Mouse (Mus musculus) lung, embryonic 14.5 days (tissue): Measurements from ENCODE around the gene Man1c1. TPM values are rescaled to one million over a fixed set of nuclear protein-coding genes. Genes with fewer than 3 reads are reported as not detected.

Experiments used
- ATAC-seq: fragments of 200-750 bp; cut with Nextera tagmentation; 2 replicates; pipeline ENCODE4 v1.8.0; 2017; ENCODE audit warnings: mild to moderate bottlenecking, moderate TSS enrichment, moderate library complexity; ENCODE audit not compliant: insufficient read depth
- DNase-seq: peaks from one replicate; pipeline ENCODE4 v3.0.0-alpha.2; 2015
- H3K27ac ChIP-seq: fragments of 300-500 bp; sonication (generic); 2 replicates; pipeline ENCODE4 v1.5.1; 2014; ENCODE audit warnings: low read depth, mild to moderate bottlenecking, moderate library complexity
- H3K27me3 ChIP-seq: fragments of 300-500 bp; sonication (generic); 2 replicates; pipeline ENCODE4 v1.6.1; 2014; ENCODE audit warnings: low read length, control low read depth; ENCODE audit not compliant: insufficient read depth
- H3K36me3 ChIP-seq: fragments of 300-500 bp; sonication (generic); 2 replicates; pipeline ENCODE4 v1.6.1; 2014; ENCODE audit warnings: control low read depth; ENCODE audit not compliant: insufficient read depth
- H3K4me1 ChIP-seq: fragments of 300-500 bp; sonication (generic); 2 replicates; pipeline ENCODE4 v1.6.1; 2014; ENCODE audit warnings: antibody characterized with exemption, control low read depth; ENCODE audit not compliant: insufficient read depth
- H3K4me2 ChIP-seq: fragments of 300-500 bp; sonication (generic); 2 replicates; pipeline ENCODE4 v1.6.1; 2014; ENCODE audit warnings: mild to moderate bottlenecking
- H3K4me3 ChIP-seq: fragments of 300-500 bp; sonication (generic); 2 replicates; pipeline ENCODE4 v1.5.1; 2014; ENCODE audit warnings: low read depth, low read length
- H3K9ac ChIP-seq: fragments of 300-500 bp; sonication (generic); 2 replicates; pipeline ENCODE4 v1.6.1; 2014
- H3K9me3 ChIP-seq: fragments of 300-500 bp; sonication (generic); 2 replicates; pipeline ENCODE4 v1.6.1; 2016; ENCODE audit warnings: low read depth, low read length, control low read depth
- CTCF ChIP-seq: IDR thresholded peaks from 2 replicates; pipeline ENCODE4 v1.5.1; 2016; ENCODE audit warnings: antibody characterized with exemption, low read depth
- WGBS: fragments of 180-500 bp; shearing (Covaris S2); extraction: QIAGEN DNeasy Blood & Tissue Kit; methylation state at CpG from one replicate; pipeline ENCODE4 v1.1.7; 2014; 5-methylcytosine and 5-hydroxymethylcytosine counted together
- polyA plus RNA-seq: library from polyadenylated mRNA; unstranded; fragments of >200 nt; fragmentation: Nextera tagmentation; extraction: Ambion mirVana; gene quantifications from 2 replicates; pipeline ENCODE4 v1.2.1, GENCODE M21; 2014

Gene Man1c1
- polyA plus RNA-seq, 1 experiment from 2014 or later: 3.3 TPM

DNA sequence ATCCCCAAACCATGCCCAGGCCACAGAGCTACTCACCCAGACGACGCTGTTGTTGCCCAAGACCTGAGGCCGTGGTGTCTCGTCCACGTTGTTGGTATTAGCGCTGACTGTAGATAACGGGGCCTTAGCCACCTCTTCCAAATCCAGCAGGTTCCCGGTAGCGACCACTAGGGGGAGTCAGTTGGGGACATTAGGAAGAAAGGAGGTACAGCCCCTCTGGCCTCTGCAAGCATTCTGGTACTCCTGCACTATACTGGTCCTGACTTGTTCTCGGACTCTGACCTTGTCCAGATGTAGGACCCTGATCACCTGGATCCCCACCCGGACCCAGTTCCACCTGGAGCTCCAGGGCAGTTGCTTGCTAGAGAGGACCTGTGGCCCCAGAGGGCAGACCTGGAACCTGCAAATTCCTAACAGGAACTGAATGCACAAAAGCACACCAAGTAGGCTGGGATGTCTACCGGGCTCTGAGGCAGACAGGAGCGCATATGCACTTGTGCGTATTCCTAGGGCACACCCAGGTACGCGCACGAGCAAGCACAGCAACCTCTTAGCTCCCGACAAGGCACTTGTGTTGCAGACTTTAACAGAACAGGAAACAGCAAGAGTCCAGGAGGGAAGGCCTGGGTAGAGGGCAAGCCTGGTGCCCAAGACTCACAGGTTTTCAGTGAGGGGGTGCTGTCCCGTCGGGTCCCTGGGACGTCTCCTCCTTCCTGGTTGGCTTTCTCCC is 45.4 kb upstream of the Man1c1 start:
- WGBS: 61% methylated on average over 21 of the region's 21 CpGs
- Histone ChIP-seq H3K4me3 (no peak overlapping the region), H3K9me3 (no peaks in the 10 kb centered on the region), H3K9ac (no peak overlapping the region), H3K27ac (no peak overlapping the region; the same call in 1 of the 2 replicates), H3K27me3 (no peaks in the 10 kb centered on the region), H3K36me3 (peaks cover 65% of the 10 kb centered on the region), H3K4me1 (peaks cover 15% of the 10 kb centered on the region), H3K4me2 (no peak overlapping the region)
- ATAC-seq (no peak), DNase-seq (peak; percentile 55)
- peak; percentile 66 for TF ChIP-seq CTCF

DNA sequence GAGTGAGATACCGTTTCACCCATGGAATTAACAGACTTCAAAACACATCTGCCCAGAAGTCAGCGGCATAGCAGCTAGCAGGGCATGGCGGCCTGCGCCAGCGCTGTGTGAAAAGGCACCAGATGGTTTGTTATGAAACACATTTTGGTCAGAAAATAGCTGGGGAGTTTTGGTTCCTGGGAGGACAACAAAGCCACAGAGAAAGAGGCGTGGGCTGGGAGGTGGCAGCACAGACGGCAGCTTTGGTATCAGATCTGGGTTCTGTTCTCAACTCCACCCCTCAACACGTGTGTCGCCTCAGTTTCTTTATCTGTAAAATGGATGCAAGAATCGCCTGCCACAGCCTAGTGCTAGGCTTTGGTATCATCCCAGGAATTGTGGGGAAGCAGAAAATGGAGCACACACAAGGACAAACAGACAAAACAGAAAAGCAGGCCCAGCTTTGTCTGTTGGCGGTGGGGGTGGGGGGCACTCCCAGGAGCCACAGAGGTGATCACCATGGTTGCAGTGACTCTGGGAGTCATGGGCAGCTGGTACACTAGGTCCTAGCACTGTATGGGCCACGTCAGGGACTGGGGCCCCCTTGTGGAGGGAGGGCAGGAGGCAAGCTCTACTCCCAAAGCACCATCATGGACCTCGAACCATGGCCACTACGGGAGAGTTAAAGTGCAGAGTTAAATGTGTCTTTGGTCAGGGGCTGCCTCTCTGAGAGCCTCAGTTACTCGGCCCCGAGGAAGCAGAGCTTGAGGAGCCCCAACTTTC is 42.0 kb upstream of the Man1c1 start:
- no peaks in the 10 kb centered on the region for H3K9me3 ChIP-seq
- no peak overlapping the region for H3K27ac ChIP-seq
- H3K4me3 ChIP-seq: no peak overlapping the region
- 81% methylated on average over 16 of the region's 16 CpGs for WGBS
- no peaks in the 10 kb centered on the region for H3K4me1 ChIP-seq
- no peak for DNase-seq
- ATAC-seq: no peak
- H3K9ac ChIP-seq: no peak overlapping the region
- H3K27me3 ChIP-seq: no peaks in the 10 kb centered on the region
- peak; percentile 38 for TF ChIP-seq CTCF
- no peak overlapping the region for H3K4me2 ChIP-seq
- H3K36me3 ChIP-seq: peaks cover 53% of the 10 kb centered on the region

DNA sequence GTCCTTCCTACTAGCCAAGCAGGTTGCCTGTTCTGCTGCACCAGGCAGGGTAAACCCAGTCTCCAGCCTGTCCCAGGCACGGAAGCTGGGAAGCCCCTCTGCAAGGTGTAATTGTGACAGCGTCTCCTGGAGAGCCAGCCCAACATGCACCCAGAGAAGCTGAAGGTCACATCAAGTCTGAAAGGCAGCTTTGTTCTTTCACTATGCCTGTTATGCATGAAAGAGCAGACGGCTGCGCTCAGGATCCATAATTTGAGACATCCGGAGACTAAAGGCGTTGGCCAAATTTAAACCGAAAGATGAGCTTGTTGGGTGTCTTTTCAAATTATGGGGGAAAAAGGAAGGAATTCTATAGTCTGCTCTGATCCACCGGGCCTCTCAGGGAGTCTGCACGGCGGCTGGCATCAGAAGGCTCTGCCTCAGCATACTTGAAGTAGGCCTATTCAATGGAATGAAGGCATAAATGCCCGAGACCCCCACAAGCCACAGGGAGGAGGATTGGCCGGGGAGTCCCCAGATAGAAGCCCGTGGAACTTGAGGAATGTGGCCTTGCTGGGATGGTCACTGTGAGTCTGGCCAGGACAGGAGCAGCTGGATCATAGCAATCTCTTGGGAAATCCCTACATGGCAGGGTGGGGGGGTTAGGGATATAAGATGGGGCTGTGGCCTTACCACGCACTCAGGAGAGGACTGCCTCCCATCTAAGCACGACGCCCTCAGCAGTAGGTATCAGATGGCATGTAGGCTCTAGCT is 40.0 kb upstream of the Man1c1 start:
- H3K9ac ChIP-seq: no peak overlapping the region
- no peaks in the 10 kb centered on the region for H3K4me1 ChIP-seq
- DNase-seq (no peak), ATAC-seq (no peak)
- H3K4me3 ChIP-seq: no peak overlapping the region
- no peak for TF ChIP-seq CTCF
- 65% methylated on average over 16 of the region's 16 CpGs for WGBS
- H3K36me3 ChIP-seq: peaks cover 42% of the 10 kb centered on the region
- H3K27ac ChIP-seq: no peak overlapping the region
- no peak overlapping the region for H3K4me2 ChIP-seq
- no peaks in the 10 kb centered on the region for H3K27me3 ChIP-seq
- no peaks in the 10 kb centered on the region for H3K9me3 ChIP-seq

DNA sequence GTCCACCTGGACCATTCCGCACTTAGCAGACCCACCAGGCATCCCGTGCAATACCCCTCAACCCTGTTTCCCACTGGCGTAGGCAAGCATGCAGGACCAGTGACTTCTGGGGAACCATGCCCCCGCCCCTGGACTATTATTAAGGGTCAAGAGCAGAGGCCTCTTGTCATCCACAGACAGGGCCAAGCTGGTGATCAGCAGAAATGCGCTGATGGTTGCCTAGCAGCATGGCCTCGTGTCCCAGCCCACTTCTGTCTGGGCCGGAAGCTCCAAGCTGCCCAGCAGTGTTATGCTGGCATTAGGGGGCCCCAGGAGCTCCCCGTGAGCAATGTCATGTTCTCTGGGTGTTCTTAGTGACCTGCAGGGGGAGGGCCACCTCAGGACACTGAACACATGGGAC is 37.9 kb upstream of the Man1c1 start:
- 68% methylated on average over 8 of the region's 8 CpGs for WGBS
- ATAC-seq (no peak), DNase-seq (no peak)
- no peak overlapping the region for H3K27ac ChIP-seq
- H3K9me3 ChIP-seq: no peaks in the 10 kb centered on the region
- H3K4me1 ChIP-seq: no peaks in the 10 kb centered on the region
- H3K27me3 ChIP-seq: no peaks in the 10 kb centered on the region
- no peak for TF ChIP-seq CTCF
- H3K4me2 ChIP-seq: no peak overlapping the region
- H3K36me3 ChIP-seq: peaks cover 23% of the 10 kb centered on the region
- H3K9ac ChIP-seq: no peak overlapping the region
- no peak overlapping the region for H3K4me3 ChIP-seq

DNA sequence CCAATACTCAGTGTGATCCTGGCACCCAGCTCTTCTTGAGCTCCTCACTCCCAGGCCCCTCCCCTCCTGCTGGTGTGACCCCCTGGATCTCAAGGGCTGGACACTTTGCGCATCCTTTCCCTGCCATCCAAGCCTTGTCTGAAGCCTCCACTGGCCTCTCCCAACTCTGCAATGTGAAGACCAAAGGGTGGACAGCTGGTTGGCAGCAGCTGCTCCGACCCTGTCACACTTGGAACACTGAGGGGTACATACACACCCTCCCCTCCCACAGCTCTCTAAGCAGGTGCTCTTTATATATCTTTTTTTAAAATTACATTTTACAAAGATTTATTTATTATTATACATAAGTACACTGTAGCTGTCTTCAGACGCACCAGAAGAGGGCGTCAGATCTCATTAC is 36.1 kb upstream of the Man1c1 start:
- Histone ChIP-seq H3K4me3 (no peak overlapping the region), H3K9ac (no peak overlapping the region), H3K4me1 (no peaks in the 10 kb centered on the region), H3K36me3 (0 out of 2 replicates have a peak, but pooled peaks cover 6% of the 10 kb centered on the region), H3K27me3 (no peaks in the 10 kb centered on the region), H3K27ac (no peak overlapping the region), H3K4me2 (no peak overlapping the region), H3K9me3 (no peaks in the 10 kb centered on the region)
- DNase-seq (no peak), ATAC-seq (no peak)
- 90% methylated on average over 4 of the region's 4 CpGs for WGBS
- no peak for TF ChIP-seq CTCF

DNA sequence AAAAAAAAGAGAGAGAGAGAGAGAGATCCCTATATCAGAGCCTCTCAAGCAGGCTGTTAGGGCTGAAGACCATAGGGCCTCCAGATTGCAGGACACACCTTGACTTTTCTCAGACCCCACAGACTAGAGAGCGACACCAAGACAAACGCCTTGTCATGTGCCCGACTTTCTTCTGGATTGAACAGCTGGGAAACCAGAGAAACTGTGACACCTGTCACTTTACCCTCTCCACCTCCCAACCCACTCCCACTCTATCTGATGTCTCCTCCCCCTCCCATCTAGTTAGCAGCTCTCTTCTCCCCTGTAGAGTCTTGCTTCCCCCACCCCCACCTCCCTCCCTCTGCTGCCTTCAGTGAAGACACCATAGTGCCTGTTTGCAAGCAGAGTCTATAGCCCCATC is 35.4 kb upstream of the Man1c1 start:
- no peak overlapping the region for H3K27ac ChIP-seq
- H3K9me3 ChIP-seq: no peaks in the 10 kb centered on the region
- no peak overlapping the region for H3K9ac ChIP-seq
- no peak overlapping the region for H3K4me2 ChIP-seq
- no peak for ATAC-seq
- no peak for DNase-seq
- no peak overlapping the region for H3K4me3 ChIP-seq
- TF ChIP-seq CTCF: no peak
- H3K27me3 ChIP-seq: no peaks in the 10 kb centered on the region
- no peaks in the 10 kb centered on the region; the same call in 1 of the 2 replicates for H3K4me1 ChIP-seq
- WGBS: 57% methylated on average over 3 of the region's 3 CpGs
- H3K36me3 ChIP-seq: 0 out of 2 replicates have a peak, but pooled peaks cover 5% of the 10 kb centered on the region
